Mouse (Mus musculus): ENCODE results near the gene Snrpg. TPM values are rescaled to one million over a fixed set of nuclear protein-coding genes. Genes with fewer than 3 reads are reported as not detected.

Snrpg gene
- polyA plus RNA-seq, 1 experiment, result 201 TPM

- Histone ChIP-seq H3K27me3 (ENCODE audit: control insufficient read depth, insufficient read depth, low read length, poor library complexity, severe bottlenecking) (no peaks in the 10 kb centered on the region), H3K9me3 (replicated peaks; ENCODE audit: control insufficient read depth, insufficient read depth, low read length, poor library complexity, severe bottlenecking) (no peaks in the 10 kb centered on the region), H3K9ac (ENCODE audit: low read depth, poor library complexity, severe bottlenecking) (no peak overlapping the region), H3K4me3 (ENCODE audit: low read depth, low read length) (no peak overlapping the region), H3K4me1 (ENCODE audit: control insufficient read depth, insufficient read depth, low read length) (no peaks in the 10 kb centered on the region), H3K27ac (ENCODE audit: insufficient read depth, low read length) (no peak overlapping the region), H3K36me3 (ENCODE audit: control insufficient read depth, insufficient read depth, low read length, poor library complexity, severe bottlenecking) (peaks cover 34% of the 10 kb centered on the region)
- no peak for TF ChIP-seq POLR2A (IDR thresholded peaks at IDR 0.05; ENCODE audit: insufficient read depth, low read length)
Measured at GRCm38 (mm10) chr6:86391326-86391725, 20.2 kb downstream of the Snrpg start.

DNA sequence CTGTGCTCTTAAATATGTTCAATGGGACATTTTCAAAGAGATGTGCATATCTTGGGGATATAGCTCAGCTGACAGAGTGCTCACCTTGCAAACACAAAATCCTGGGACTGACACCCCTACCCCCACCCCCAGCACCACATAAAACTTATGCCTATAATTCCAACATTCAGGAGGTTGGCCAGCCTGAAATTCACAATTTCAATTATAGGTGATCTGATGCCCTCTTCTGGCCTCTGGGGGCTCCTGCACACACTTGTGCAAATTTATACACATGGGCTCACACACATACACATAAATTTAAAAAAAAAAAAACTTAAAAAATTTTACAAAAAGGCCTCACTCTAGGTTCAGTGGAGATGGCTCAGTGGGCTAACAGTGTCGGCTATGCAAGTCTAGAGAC, 22.1 kb downstream of the Snrpg start:
- Histone ChIP-seq H3K4me3 (ENCODE audit: low read depth, low read length) (no peak overlapping the region), H3K9ac (ENCODE audit: low read depth, poor library complexity, severe bottlenecking) (no peak overlapping the region), H3K36me3 (ENCODE audit: control insufficient read depth, insufficient read depth, low read length, poor library complexity, severe bottlenecking) (peaks cover 30% of the 10 kb centered on the region), H3K4me1 (ENCODE audit: control insufficient read depth, insufficient read depth, low read length) (no peaks in the 10 kb centered on the region), H3K9me3 (replicated peaks; ENCODE audit: control insufficient read depth, insufficient read depth, low read length, poor library complexity, severe bottlenecking) (no peaks in the 10 kb centered on the region), H3K27ac (ENCODE audit: insufficient read depth, low read length) (no peak overlapping the region), H3K27me3 (ENCODE audit: control insufficient read depth, insufficient read depth, low read length, poor library complexity, severe bottlenecking) (no peaks in the 10 kb centered on the region)
- no peak for TF ChIP-seq POLR2A (IDR thresholded peaks at IDR 0.05; ENCODE audit: insufficient read depth, low read length)
- TF ChIP-seq CTCF (IDR thresholded peaks at IDR 0.05; ENCODE audit: low read depth, low read length), result no peak
- no peak for TF ChIP-seq EP300 (IDR thresholded peaks at IDR 0.05; ENCODE audit: insufficient read depth, low read depth, low read length)

GRCm38 (mm10) chr6:86394078-86394720, 23.1 kb downstream of the Snrpg start:
- no peaks in the 10 kb centered on the region for H3K27me3 ChIP-seq (ENCODE audit: control insufficient read depth, insufficient read depth, low read length, poor library complexity, severe bottlenecking)
- TF ChIP-seq CTCF (IDR thresholded peaks at IDR 0.05; ENCODE audit: low read depth, low read length), result no peak
- TF ChIP-seq EP300 (IDR thresholded peaks at IDR 0.05; ENCODE audit: insufficient read depth, low read depth, low read length), result no peak
- TF ChIP-seq POLR2A (IDR thresholded peaks at IDR 0.05; ENCODE audit: insufficient read depth, low read length), result no peak
- peaks cover 22% of the 10 kb centered on the region for H3K36me3 ChIP-seq (ENCODE audit: control insufficient read depth, insufficient read depth, low read length, poor library complexity, severe bottlenecking)
- no peak overlapping the region for H3K27ac ChIP-seq (ENCODE audit: insufficient read depth, low read length)
- H3K9ac ChIP-seq (ENCODE audit: low read depth, poor library complexity, severe bottlenecking), result no peak overlapping the region
- no peaks in the 10 kb centered on the region for H3K4me1 ChIP-seq (ENCODE audit: control insufficient read depth, insufficient read depth, low read length)
- H3K9me3 ChIP-seq (replicated peaks; ENCODE audit: control insufficient read depth, insufficient read depth, low read length, poor library complexity, severe bottlenecking), result no peaks in the 10 kb centered on the region
- H3K4me3 ChIP-seq (ENCODE audit: low read depth, low read length), result no peak overlapping the region

DNA sequence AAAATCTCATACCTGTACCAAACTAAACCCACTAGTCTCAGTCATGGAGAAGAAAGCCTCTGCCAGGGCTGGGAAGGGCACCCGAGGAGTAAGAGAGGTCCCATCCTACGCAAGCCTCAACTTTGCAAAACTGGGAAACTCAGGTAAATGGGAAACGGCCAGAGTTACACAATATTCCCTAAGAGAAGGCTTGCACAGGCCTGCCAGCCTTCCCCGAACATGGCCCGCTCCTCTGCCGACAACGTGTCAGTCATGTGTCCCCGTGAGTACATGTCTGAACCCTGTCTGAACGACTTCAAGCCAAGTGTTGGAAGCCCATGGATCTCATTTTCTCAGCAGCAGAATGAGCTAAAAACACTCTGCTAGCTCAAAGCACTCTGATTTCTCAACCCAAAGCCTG, 23.9 kb downstream of the Snrpg start:
- Histone ChIP-seq H3K4me1 (ENCODE audit: control insufficient read depth, insufficient read depth, low read length) (no peaks in the 10 kb centered on the region), H3K9me3 (replicated peaks; ENCODE audit: control insufficient read depth, insufficient read depth, low read length, poor library complexity, severe bottlenecking) (no peaks in the 10 kb centered on the region), H3K9ac (ENCODE audit: low read depth, poor library complexity, severe bottlenecking) (no peak overlapping the region), H3K27me3 (ENCODE audit: control insufficient read depth, insufficient read depth, low read length, poor library complexity, severe bottlenecking) (no peaks in the 10 kb centered on the region), H3K36me3 (ENCODE audit: control insufficient read depth, insufficient read depth, low read length, poor library complexity, severe bottlenecking) (peaks cover 22% of the 10 kb centered on the region), H3K4me3 (ENCODE audit: low read depth, low read length) (no peak overlapping the region), H3K27ac (ENCODE audit: insufficient read depth, low read length) (no peak overlapping the region)
- no peak for TF ChIP-seq CTCF (IDR thresholded peaks at IDR 0.05; ENCODE audit: low read depth, low read length)
- TF ChIP-seq EP300 (IDR thresholded peaks at IDR 0.05; ENCODE audit: insufficient read depth, low read depth, low read length), result no peak
- no peak for TF ChIP-seq POLR2A (IDR thresholded peaks at IDR 0.05; ENCODE audit: insufficient read depth, low read length)

GRCm38 (mm10) chr6:86395969-86396368, 24.9 kb downstream of the Snrpg start:
- peak overlapping the region; percentile 68 for H3K9ac ChIP-seq (ENCODE audit: low read depth, poor library complexity, severe bottlenecking)
- no peaks in the 10 kb centered on the region for H3K27me3 ChIP-seq (ENCODE audit: control insufficient read depth, insufficient read depth, low read length, poor library complexity, severe bottlenecking)
- H3K36me3 ChIP-seq (ENCODE audit: control insufficient read depth, insufficient read depth, low read length, poor library complexity, severe bottlenecking), result peaks cover 16% of the 10 kb centered on the region; the same call in 1 of the 2 replicates
- H3K4me3 ChIP-seq (ENCODE audit: low read depth, low read length), result peak overlapping the region; percentile 88
- no peaks in the 10 kb centered on the region for H3K4me1 ChIP-seq (ENCODE audit: control insufficient read depth, insufficient read depth, low read length)
- no peak for TF ChIP-seq CTCF (IDR thresholded peaks at IDR 0.05; ENCODE audit: low read depth, low read length)
- TF ChIP-seq POLR2A (IDR thresholded peaks at IDR 0.05; ENCODE audit: insufficient read depth, low read length), result no peak
- no peak for TF ChIP-seq EP300 (IDR thresholded peaks at IDR 0.05; ENCODE audit: insufficient read depth, low read depth, low read length)
- H3K27ac ChIP-seq (ENCODE audit: insufficient read depth, low read length), result no peak overlapping the region
- H3K9me3 ChIP-seq (replicated peaks; ENCODE audit: control insufficient read depth, insufficient read depth, low read length, poor library complexity, severe bottlenecking), result no peaks in the 10 kb centered on the region

DNA sequence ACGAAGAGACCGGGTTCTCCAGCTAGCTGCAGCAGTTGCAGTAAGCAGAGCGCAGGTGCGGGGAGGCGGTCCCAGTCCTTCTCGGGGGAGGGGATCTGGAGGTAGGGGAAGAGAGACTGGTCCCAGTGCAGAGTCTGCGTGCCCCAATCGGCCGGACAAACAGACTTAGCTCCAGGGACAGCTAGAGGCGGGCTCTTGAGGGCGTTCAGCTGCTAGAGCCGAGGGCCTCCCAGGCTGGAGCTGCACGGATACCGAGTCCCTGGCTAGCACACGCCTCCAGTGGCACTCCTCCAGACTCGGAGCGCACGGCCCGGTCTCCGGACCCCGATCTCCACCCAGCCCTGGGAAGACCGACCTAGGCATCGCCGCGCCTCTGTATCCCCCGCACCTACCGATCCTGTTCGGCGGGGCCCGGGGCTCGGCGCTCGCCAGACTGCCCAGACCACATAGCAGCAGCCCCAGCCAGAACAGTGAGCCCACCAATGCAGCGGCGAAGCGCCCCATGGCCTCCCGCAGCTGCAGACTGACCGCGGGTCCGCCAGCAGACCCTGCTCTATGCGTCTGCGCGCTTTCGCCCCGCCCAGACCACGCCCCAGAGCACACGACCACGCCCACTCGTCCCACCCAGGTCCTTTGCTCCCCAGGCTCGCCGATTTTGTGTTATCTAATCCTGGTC, 25.6 kb downstream of the Snrpg start, which contains the start of gene Pcyox1:
Gene Pcyox1, minus strand, starts transcription at position 574 of the 676 bp plus-strand sequence.
- H3K27me3 ChIP-seq (ENCODE audit: control insufficient read depth, insufficient read depth, low read length, poor library complexity, severe bottlenecking), result no peaks in the 10 kb centered on the region
- no peaks in the 10 kb centered on the region for H3K9me3 ChIP-seq (replicated peaks; ENCODE audit: control insufficient read depth, insufficient read depth, low read length, poor library complexity, severe bottlenecking)
- TF ChIP-seq POLR2A (IDR thresholded peaks at IDR 0.05; ENCODE audit: insufficient read depth, low read length), result peak; percentile 94
- no peak for TF ChIP-seq EP300 (IDR thresholded peaks at IDR 0.05; ENCODE audit: insufficient read depth, low read depth, low read length)
- H3K4me1 ChIP-seq (ENCODE audit: control insufficient read depth, insufficient read depth, low read length), result peaks cover 2% of the 10 kb centered on the region
- H3K27ac ChIP-seq (ENCODE audit: insufficient read depth, low read length), result peak within 1 kb of the TSS; percentile 15; the same call in 1 of the 2 replicates
- H3K4me3 ChIP-seq (ENCODE audit: low read depth, low read length), result peak within 1 kb of the TSS; percentile 88
- H3K36me3 ChIP-seq (ENCODE audit: control insufficient read depth, insufficient read depth, low read length, poor library complexity, severe bottlenecking), result peaks cover 10% of the 10 kb centered on the region; the same call in 1 of the 2 replicates
- H3K9ac ChIP-seq (ENCODE audit: low read depth, poor library complexity, severe bottlenecking), result peak within 1 kb of the TSS; percentile 68

Measured in ES-Bruce4 (cell line).